Mouse (Mus musculus): Measurements from ENCODE around the gene Gm15517. TPM values are rescaled to one million over a fixed set of nuclear protein-coding genes. Genes with fewer than 3 reads are reported as not detected.
A peak's percentile ranks its signal among the peaks of the same experiment; 100 is the strongest.

The Gm15517 gene
- polyA plus RNA-seq, 1 experiment from 2014 or later: not detected

- Histone ChIP-seq H3K9ac (no peak overlapping the region), H3K36me3 (replicated peaks; ENCODE audit: control insufficient read depth, insufficient read depth) (no peaks in the 10 kb centered on the region), H3K4me1 (replicated peaks; ENCODE audit: control insufficient read depth, insufficient read depth, low read length) (peaks cover 6% of the 10 kb centered on the region)
These were observed 837 bp upstream of the Gm15517 start for GRCm38 (mm10) chr7:44260410-44260809.

GRCm38 (mm10) chr7:44262791-44263643 is 1.8 kb downstream of the Gm15517 start:
- Histone ChIP-seq H3K9ac (peak overlapping the region; percentile 63), H3K27ac (peak overlapping the region; percentile 66), H3K36me3 (replicated peaks; ENCODE audit: control insufficient read depth, insufficient read depth) (no peaks in the 10 kb centered on the region), H3K9me3 (ENCODE audit: control insufficient read depth, low read length) (no peaks in the 10 kb centered on the region), H3K4me1 (replicated peaks; ENCODE audit: control insufficient read depth, insufficient read depth, low read length) (peaks cover 6% of the 10 kb centered on the region), H3K4me3 (replicated peaks; ENCODE audit: low read length) (peak overlapping the region; percentile 31), H3K4me2 (replicated peaks) (peak overlapping the region; percentile 73), H3K27me3 (ENCODE audit: control insufficient read depth, insufficient read depth, low read length) (0 out of 2 replicates have a peak, but pooled peaks cover 3% of the 10 kb centered on the region)
- 1% methylated on average over 34 of the region's 34 CpGs for WGBS
- ATAC-seq (ENCODE audit: low FRiP score) (peak; percentile 83), DNase-seq (ENCODE audit: low spot score) (peak; percentile 100)

More at GRCm38 (mm10) chr7:44260410-44260809, 837 bp upstream of the Gm15517 start:
- 0 out of 2 replicates have a peak, but pooled peaks cover 3% of the 10 kb centered on the region for H3K27me3 ChIP-seq (ENCODE audit: control insufficient read depth, insufficient read depth, low read length)
- ATAC-seq (ENCODE audit: low FRiP score) (no peak), DNase-seq (ENCODE audit: low spot score) (no peak)
- WGBS: 72% methylated on average over 6 of the region's 6 CpGs
- H3K4me2 ChIP-seq (replicated peaks): no peak overlapping the region
- no peaks in the 10 kb centered on the region for H3K9me3 ChIP-seq (ENCODE audit: control insufficient read depth, low read length)
- H3K27ac ChIP-seq: no peak overlapping the region
- no peak overlapping the region for H3K4me3 ChIP-seq (replicated peaks; ENCODE audit: low read length)

GRCm38 (mm10) chr7:44268117-44268516 is 6.9 kb downstream of the Gm15517 start:
- Histone ChIP-seq H3K4me3 (replicated peaks; ENCODE audit: low read length) (no peak overlapping the region), H3K36me3 (replicated peaks; ENCODE audit: control insufficient read depth, insufficient read depth) (no peaks in the 10 kb centered on the region), H3K9me3 (ENCODE audit: control insufficient read depth, low read length) (no peaks in the 10 kb centered on the region), H3K27ac (no peak overlapping the region), H3K4me1 (replicated peaks; ENCODE audit: control insufficient read depth, insufficient read depth, low read length) (peaks cover 4% of the 10 kb centered on the region), H3K4me2 (replicated peaks) (no peak overlapping the region), H3K27me3 (ENCODE audit: control insufficient read depth, insufficient read depth, low read length) (no peaks in the 10 kb centered on the region), H3K9ac (no peak overlapping the region)
- no peak for DNase-seq (ENCODE audit: low spot score)
- WGBS: 83% methylated on average over 11 of the region's 11 CpGs
- ATAC-seq (ENCODE audit: low FRiP score): no peak

- H3K27me3 ChIP-seq (ENCODE audit: control insufficient read depth, insufficient read depth, low read length): no peaks in the 10 kb centered on the region
These were observed 8.2 kb downstream of the Gm15517 start for GRCm38 (mm10) chr7:44269397-44269796.

GRCm38 (mm10) chr7:44271309-44271708 is 10.1 kb downstream of the Gm15517 start:
- H3K9ac ChIP-seq: no peak overlapping the region
- no peaks in the 10 kb centered on the region for H3K4me1 ChIP-seq (replicated peaks; ENCODE audit: control insufficient read depth, insufficient read depth, low read length)
- no peak overlapping the region for H3K27ac ChIP-seq
- H3K4me3 ChIP-seq (replicated peaks; ENCODE audit: low read length): no peak overlapping the region
- no peak overlapping the region for H3K4me2 ChIP-seq (replicated peaks)
- ATAC-seq (ENCODE audit: low FRiP score) (no peak), DNase-seq (ENCODE audit: low spot score) (peak; percentile 38)
- no peaks in the 10 kb centered on the region for H3K27me3 ChIP-seq (ENCODE audit: control insufficient read depth, insufficient read depth, low read length)
- no peaks in the 10 kb centered on the region for H3K9me3 ChIP-seq (ENCODE audit: control insufficient read depth, low read length)
- WGBS: 72% methylated on average over 2 of the region's 2 CpGs
- H3K36me3 ChIP-seq (replicated peaks; ENCODE audit: control insufficient read depth, insufficient read depth): no peaks in the 10 kb centered on the region

More at GRCm38 (mm10) chr7:44269397-44269796, 8.2 kb downstream of the Gm15517 start:
- Histone ChIP-seq H3K4me1 (replicated peaks; ENCODE audit: control insufficient read depth, insufficient read depth, low read length) (no peaks in the 10 kb centered on the region), H3K27ac (no peak overlapping the region), H3K4me3 (replicated peaks; ENCODE audit: low read length) (no peak overlapping the region), H3K9me3 (ENCODE audit: control insufficient read depth, low read length) (no peaks in the 10 kb centered on the region), H3K4me2 (replicated peaks) (no peak overlapping the region), H3K36me3 (replicated peaks; ENCODE audit: control insufficient read depth, insufficient read depth) (no peaks in the 10 kb centered on the region), H3K9ac (no peak overlapping the region)
- ATAC-seq (ENCODE audit: low FRiP score): no peak
- WGBS: 96% methylated on average over 2 of the region's 2 CpGs
- no peak for DNase-seq (ENCODE audit: low spot score)

- no peak overlapping the region for H3K27ac ChIP-seq
- H3K4me2 ChIP-seq (replicated peaks): no peak overlapping the region
- ATAC-seq (ENCODE audit: low FRiP score) (no peak), DNase-seq (ENCODE audit: low spot score) (no peak)
- 92% methylated on average over 7 of the region's 7 CpGs for WGBS
- no peaks in the 10 kb centered on the region for H3K9me3 ChIP-seq (ENCODE audit: control insufficient read depth, low read length)
- no peak overlapping the region for H3K4me3 ChIP-seq (replicated peaks; ENCODE audit: low read length)
- H3K27me3 ChIP-seq (ENCODE audit: control insufficient read depth, insufficient read depth, low read length): no peaks in the 10 kb centered on the region
- H3K4me1 ChIP-seq (replicated peaks; ENCODE audit: control insufficient read depth, insufficient read depth, low read length): no peaks in the 10 kb centered on the region
- no peak overlapping the region for H3K9ac ChIP-seq
- H3K36me3 ChIP-seq (replicated peaks; ENCODE audit: control insufficient read depth, insufficient read depth): no peaks in the 10 kb centered on the region
These were observed 11.3 kb downstream of the Gm15517 start for GRCm38 (mm10) chr7:44272546-44272945.

- no peak overlapping the region for H3K9ac ChIP-seq
- H3K4me3 ChIP-seq (replicated peaks; ENCODE audit: low read length): no peak overlapping the region
- no peaks in the 10 kb centered on the region for H3K9me3 ChIP-seq (ENCODE audit: control insufficient read depth, low read length)
- H3K4me2 ChIP-seq (replicated peaks): no peak overlapping the region
- no peaks in the 10 kb centered on the region for H3K27me3 ChIP-seq (ENCODE audit: control insufficient read depth, insufficient read depth, low read length)
- WGBS: 45% methylated on average over 7 of the region's 7 CpGs
- no peak for ATAC-seq (ENCODE audit: low FRiP score)
- no peaks in the 10 kb centered on the region for H3K36me3 ChIP-seq (replicated peaks; ENCODE audit: control insufficient read depth, insufficient read depth)
- H3K4me1 ChIP-seq (replicated peaks; ENCODE audit: control insufficient read depth, insufficient read depth, low read length): no peaks in the 10 kb centered on the region
- DNase-seq (ENCODE audit: low spot score): no peak
- no peak overlapping the region for H3K27ac ChIP-seq
These were observed 12.2 kb downstream of the Gm15517 start for GRCm38 (mm10) chr7:44273446-44273845.

GRCm38 (mm10) chr7:44274096-44274495 is 12.8 kb downstream of the Gm15517 start:
- H3K4me1 ChIP-seq (replicated peaks; ENCODE audit: control insufficient read depth, insufficient read depth, low read length): no peaks in the 10 kb centered on the region
- H3K9me3 ChIP-seq (ENCODE audit: control insufficient read depth, low read length): no peaks in the 10 kb centered on the region
- H3K9ac ChIP-seq: no peak overlapping the region
- 36% methylated on average over 11 of the region's 11 CpGs for WGBS
- no peak for DNase-seq (ENCODE audit: low spot score)
- H3K27me3 ChIP-seq (ENCODE audit: control insufficient read depth, insufficient read depth, low read length): no peaks in the 10 kb centered on the region
- no peak for ATAC-seq (ENCODE audit: low FRiP score)
- no peak overlapping the region for H3K4me3 ChIP-seq (replicated peaks; ENCODE audit: low read length)
- no peak overlapping the region for H3K4me2 ChIP-seq (replicated peaks)
- no peaks in the 10 kb centered on the region for H3K36me3 ChIP-seq (replicated peaks; ENCODE audit: control insufficient read depth, insufficient read depth)
- H3K27ac ChIP-seq: no peak overlapping the region

- ATAC-seq (ENCODE audit: low FRiP score) (no peak), DNase-seq (ENCODE audit: low spot score) (no peak)
- Histone ChIP-seq H3K27ac (no peak overlapping the region), H3K9me3 (ENCODE audit: control insufficient read depth, low read length) (no peaks in the 10 kb centered on the region), H3K4me3 (replicated peaks; ENCODE audit: low read length) (no peak overlapping the region), H3K4me2 (replicated peaks) (no peak overlapping the region), H3K4me1 (replicated peaks; ENCODE audit: control insufficient read depth, insufficient read depth, low read length) (no peaks in the 10 kb centered on the region), H3K36me3 (replicated peaks; ENCODE audit: control insufficient read depth, insufficient read depth) (no peaks in the 10 kb centered on the region), H3K27me3 (ENCODE audit: control insufficient read depth, insufficient read depth, low read length) (no peaks in the 10 kb centered on the region), H3K9ac (no peak overlapping the region)
- WGBS: 78% methylated on average over 3 of the region's 3 CpGs
These were observed 14.3 kb downstream of the Gm15517 start for GRCm38 (mm10) chr7:44275546-44275945.
